Mouse (Mus musculus) heart, adult 11 months (tissue): ENCODE results near the gene Nfatc4.
A peak's percentile ranks its signal among the peaks of the same experiment; 100 is the strongest.

ENCODE experiments used
- DNase-seq: peaks from one replicate; pipeline ENCODE4 v3.0.0; 2022

Nfatc4 gene

GRCm38 (mm10) chr14:55822435-55822990 lies 431 bp upstream of the Nfatc4 start:
- DNase-seq = peak; percentile 98

DNA sequence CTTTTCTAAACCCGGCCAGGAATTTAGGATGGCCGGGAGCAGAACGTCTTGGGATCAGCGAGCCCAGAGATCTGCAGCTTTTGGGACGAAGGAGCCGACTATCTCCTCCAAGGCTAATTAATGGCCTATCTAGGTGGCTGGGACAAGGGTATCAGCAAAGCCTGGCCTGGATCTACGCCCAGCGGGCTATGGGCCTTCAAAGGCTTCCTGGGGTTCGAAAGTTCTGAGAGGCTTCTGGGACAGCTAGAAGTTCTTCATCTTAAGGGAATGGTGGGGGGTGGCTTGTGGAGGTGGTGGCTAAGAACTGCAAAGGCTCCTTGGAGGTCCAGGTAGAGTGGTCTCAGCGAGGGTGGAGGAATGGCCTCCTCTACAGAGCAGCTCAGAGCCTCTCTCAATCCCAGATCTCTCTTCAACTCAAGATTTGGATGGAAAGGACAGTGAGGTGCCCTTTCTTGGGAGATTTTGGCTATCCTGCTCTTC lies 1.1 kb downstream of the Nfatc4 start:
- peak; percentile 95 for DNase-seq

GRCm38 (mm10) chr14:55824481-55825215 lies 1.7 kb downstream of the Nfatc4 start:
- DNase-seq = peak; percentile 97

GRCm38 (mm10) chr14:55825216-55826051 lies 2.5 kb downstream of the Nfatc4 start:
- peak; percentile 96 for DNase-seq

DNA sequence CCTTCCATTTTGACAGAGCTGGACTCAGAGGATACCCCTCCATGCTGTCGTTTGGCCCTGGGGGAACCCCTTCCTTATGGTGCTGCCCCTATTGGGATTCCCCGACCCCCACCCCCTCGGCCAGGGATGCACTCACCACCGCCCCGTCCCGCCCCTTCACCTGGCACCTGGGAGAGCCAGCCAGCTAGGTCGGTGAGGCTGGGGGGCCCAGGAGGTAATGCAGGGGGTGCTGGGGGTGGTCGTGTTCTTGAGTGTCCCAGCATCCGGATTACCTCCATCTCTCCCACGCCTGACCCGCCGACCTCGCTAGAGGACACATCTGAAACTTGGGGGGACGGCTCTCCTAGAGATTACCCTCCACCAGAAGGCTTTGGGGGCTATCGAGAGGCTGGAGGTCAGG lies 3.2 kb downstream of the Nfatc4 start:
- DNase-seq = peak; percentile 93

- peak; percentile 94 for DNase-seq
Observed at GRCm38 (mm10) chr14:55826551-55827340, 3.8 kb downstream of the Nfatc4 start.

GRCm38 (mm10) chr14:55828716-55829263 lies 5.8 kb downstream of the Nfatc4 start:
- peak; percentile 95 for DNase-seq

GRCm38 (mm10) chr14:55829854-55830253 lies 6.9 kb downstream of the Nfatc4 start:
- peak; percentile 83 for DNase-seq

- peak; percentile 71 for DNase-seq
Observed at GRCm38 (mm10) chr14:55830331-55830730, 7.4 kb downstream of the Nfatc4 start.

GRCm38 (mm10) chr14:55833126-55833525 lies 10.2 kb downstream of the Nfatc4 start:
- peak; percentile 74 for DNase-seq

DNA sequence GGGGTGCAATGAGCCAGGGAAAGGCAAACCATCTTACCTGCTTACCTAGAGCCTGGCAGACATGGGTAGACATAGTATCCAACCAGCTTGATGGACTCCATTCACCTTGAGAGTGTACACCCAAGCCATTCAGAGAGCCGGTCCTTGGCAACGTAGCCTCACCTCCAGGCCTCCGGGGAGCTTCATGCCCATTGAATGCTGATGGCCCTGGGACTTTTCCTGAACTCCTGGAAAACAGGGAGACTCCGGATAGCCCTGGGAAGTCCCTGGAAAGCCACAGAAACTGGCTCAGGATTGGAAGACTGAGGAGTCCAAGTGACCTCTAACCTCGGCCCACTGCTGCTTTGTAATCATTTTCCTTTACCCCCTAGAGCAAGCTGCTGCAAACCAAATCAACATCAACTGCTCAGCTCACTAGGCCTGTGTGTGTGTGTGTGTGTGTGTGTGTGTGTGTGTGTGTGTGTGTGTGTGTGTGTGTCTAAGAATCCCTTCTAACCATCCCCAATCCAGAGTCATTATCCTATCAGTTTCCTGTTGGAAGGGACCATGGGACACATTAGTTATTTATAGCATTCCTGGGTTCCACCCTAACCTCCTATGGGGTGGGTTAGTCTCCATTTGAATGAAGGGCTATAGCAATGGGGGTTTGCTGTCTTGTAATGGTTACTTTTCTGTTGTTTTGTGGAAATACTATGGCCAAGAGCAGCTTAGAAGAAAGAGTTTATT lies 12.0 kb downstream of the Nfatc4 start:
- peak; percentile 91 for DNase-seq

DNA sequence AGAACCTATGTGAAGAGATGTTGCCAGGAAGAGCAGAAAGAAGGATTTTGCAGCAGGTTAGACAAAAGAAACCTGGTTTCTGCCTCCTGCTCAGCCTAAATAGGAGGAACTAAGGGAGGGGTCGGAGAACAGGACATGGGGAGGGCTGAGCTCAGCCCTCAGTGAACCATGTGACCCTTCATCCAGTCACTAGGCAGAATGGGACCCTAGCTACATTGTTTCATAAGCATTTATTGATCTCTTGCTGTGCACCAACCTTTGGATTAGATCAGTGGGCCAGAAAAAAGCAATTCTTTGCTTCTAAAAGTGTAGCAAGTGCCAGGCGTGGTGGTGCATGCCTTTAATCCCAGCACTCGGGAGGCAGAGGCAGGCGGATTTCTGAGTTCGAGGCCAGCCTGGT lies 15.4 kb downstream of the Nfatc4 start:
- DNase-seq = no peak

DNA sequence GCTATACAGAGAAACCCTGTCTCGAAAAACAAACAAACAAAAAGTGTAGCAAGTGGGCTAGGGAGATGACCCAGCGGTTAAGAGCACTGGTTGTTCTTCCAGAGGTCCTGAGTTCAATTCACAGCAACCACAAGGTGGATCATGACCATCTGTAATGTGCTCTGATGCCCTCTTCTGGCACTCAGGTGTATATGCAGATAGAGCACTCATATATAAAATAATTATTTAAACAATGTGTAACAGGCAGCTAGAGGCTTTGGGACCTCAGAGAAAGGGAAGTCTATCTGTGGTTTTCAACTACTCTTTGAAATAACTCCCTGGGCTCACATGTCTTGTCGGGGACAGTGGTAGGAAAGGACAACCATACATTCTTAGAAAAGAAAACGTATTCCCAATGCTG lies 15.8 kb downstream of the Nfatc4 start:
- no peak for DNase-seq

DNA sequence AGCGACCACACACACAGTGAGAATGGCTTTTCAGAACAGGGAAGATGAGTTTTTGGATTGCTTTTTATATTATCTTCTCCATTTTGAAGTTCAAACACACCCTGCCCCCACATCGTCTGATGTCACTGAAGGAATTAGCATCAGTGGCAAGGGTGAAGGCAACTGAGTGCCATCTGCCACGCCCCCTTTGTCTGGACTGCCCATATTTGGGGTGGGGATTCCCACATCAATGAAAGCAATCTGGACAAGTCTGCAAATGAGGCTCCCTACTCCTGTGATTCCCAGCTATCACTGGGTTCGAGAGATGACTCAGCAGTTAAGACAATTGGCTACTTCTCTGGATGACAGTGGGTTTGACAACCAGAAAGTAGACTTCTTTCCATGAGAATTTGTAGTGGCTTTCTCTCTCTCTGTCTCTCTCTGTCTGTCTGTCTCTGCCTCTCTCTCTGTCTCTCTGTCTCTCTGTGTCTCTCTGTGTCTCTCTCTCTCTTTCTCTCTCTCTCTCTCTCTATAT lies 18.0 kb downstream of the Nfatc4 start:
- no peak for DNase-seq

DNA sequence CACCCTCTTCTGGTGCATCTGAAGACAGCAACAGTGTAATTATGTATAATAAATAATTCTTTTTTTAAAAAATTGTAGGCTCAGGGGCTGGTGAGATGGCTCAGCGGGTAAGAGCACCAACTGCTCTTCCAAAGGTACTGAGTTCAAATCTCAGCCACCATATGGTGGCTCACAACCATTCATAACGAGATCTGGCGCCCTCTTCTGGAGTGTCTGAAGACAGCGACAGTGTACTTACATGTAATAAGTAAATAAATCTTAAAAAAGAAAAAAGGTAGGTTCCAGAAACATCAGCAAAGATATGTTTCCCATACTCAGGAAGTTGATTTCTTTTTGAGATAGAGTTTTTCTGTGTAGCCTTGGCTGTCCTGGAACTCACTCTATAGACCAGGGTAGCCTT lies 19.9 kb downstream of the Nfatc4 start:
- DNase-seq = no peak

- no peak for DNase-seq
Observed at GRCm38 (mm10) chr14:55845506-55846294, 22.8 kb downstream of the Nfatc4 start.

GRCm38 (mm10) chr14:55850885-55851284 lies 27.9 kb downstream of the Nfatc4 start:
- DNase-seq = no peak

GRCm38 (mm10) chr14:55852646-55853551 lies 30.0 kb downstream of the Nfatc4 start:
- peak; percentile 94 for DNase-seq

- DNase-seq = peak; percentile 99
Observed at GRCm38 (mm10) chr14:55853621-55854285, 30.8 kb downstream of the Nfatc4 start, which contains the start of gene Nynrin. Nynrin (plus strand) TSS chr14:55854010.
